Mouse (Mus musculus): ENCODE results near the gene Ece1. TPM values are rescaled to one million over a fixed set of nuclear protein-coding genes. Genes with fewer than 3 reads are reported as not detected.

Ece1 gene
- polyA plus RNA-seq, 1 experiment, result 6.0 TPM

DNA sequence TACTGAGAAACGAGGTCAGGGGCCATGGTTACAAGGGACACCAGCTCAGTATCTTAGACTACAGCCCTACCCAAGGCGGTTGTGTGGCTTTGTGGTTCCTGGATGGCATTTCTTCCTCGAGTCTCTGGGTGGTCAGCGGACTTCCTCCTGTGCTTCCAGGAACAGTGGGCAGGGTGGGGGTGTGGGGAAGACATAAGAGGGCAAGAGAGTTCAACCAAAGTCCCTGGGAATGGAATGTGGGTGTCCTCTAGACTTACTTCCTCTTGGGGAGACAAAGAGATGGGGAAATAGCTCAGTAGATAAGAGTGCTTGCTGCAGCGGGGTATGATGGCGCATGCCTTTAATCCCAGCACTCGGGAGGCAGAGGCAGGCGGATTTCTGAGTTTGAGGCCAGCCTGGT is 9.4 kb downstream of the Ece1 start:
- Histone ChIP-seq H3K36me3 (ENCODE audit: control insufficient read depth, insufficient read depth, low read length) (no peaks in the 10 kb centered on the region), H3K4me3 (ENCODE audit: control insufficient read depth, low read depth, low read length) (no peak overlapping the region), H3K27me3 (ENCODE audit: control insufficient read depth, insufficient read depth, low read length) (no peaks in the 10 kb centered on the region), H3K27ac (ENCODE audit: control insufficient read depth, insufficient read depth, low read depth, low read length) (no peak overlapping the region), H3K4me1 (ENCODE audit: control insufficient read depth, insufficient read depth, low read length) (peaks cover 8% of the 10 kb centered on the region)
- no peak for TF ChIP-seq CTCF (IDR thresholded peaks at IDR 0.05; ENCODE audit: control insufficient read depth, insufficient read depth, insufficient replicate concordance, low read depth, low read length)
- no peak for TF ChIP-seq POLR2A (IDR thresholded peaks at IDR 0.05; ENCODE audit: control insufficient read depth, low read depth, low read length)

DNA sequence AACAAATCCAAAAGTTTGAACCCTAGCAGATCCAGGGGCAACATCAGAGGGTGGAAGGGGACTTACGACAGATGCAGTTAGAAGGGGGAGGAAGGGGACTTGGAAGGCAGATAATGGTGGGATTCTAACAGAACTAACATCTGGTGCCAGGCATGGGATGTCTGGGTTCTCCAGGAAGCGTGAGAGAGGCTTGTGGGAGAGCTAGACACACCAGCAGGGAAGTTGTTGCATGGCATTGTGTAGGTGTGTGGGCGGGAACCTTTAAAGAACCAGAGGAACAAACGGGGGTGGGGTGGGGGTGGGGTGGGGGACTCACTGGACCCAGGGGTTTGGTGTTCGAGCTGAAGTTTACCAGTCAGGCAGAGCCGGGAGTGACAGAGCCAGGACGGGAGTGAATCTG is 12.3 kb downstream of the Ece1 start:
- Histone ChIP-seq H3K4me3 (ENCODE audit: control insufficient read depth, low read depth, low read length) (no peak overlapping the region), H3K27me3 (ENCODE audit: control insufficient read depth, insufficient read depth, low read length) (no peaks in the 10 kb centered on the region), H3K36me3 (ENCODE audit: control insufficient read depth, insufficient read depth, low read length) (no peaks in the 10 kb centered on the region), H3K4me1 (ENCODE audit: control insufficient read depth, insufficient read depth, low read length) (peaks cover 9% of the 10 kb centered on the region), H3K27ac (ENCODE audit: control insufficient read depth, insufficient read depth, low read depth, low read length) (no peak overlapping the region)
- TF ChIP-seq CTCF (IDR thresholded peaks at IDR 0.05; ENCODE audit: control insufficient read depth, insufficient read depth, insufficient replicate concordance, low read depth, low read length) (no peak), POLR2A (IDR thresholded peaks at IDR 0.05; ENCODE audit: control insufficient read depth, low read depth, low read length) (no peak)

DNA sequence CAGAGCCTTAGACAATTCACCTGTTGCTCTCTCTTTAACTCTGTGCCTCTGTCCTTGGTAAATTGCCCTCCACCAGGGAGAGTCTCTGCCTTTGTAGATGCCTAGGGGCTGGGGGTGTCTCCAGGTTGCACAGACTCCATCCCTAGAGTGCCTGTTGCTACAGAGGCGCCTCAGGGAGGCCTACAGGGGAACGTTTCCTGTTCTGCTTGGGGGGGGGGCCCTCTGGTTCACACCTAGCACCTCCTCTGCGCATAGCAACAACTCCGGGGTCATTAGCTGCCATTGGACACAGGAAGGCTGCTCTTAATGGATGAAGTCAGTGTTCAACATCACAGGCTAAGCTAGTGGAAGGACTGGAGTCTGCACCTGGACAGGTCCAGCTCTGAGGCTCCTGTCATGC is 12.8 kb downstream of the Ece1 start:
- TF ChIP-seq CTCF (IDR thresholded peaks at IDR 0.05; ENCODE audit: control insufficient read depth, insufficient read depth, insufficient replicate concordance, low read depth, low read length) (no peak), POLR2A (IDR thresholded peaks at IDR 0.05; ENCODE audit: control insufficient read depth, low read depth, low read length) (no peak)
- H3K27ac ChIP-seq (ENCODE audit: control insufficient read depth, insufficient read depth, low read depth, low read length), result no peak overlapping the region
- H3K36me3 ChIP-seq (ENCODE audit: control insufficient read depth, insufficient read depth, low read length), result no peaks in the 10 kb centered on the region
- H3K27me3 ChIP-seq (ENCODE audit: control insufficient read depth, insufficient read depth, low read length), result no peaks in the 10 kb centered on the region
- peaks cover 9% of the 10 kb centered on the region for H3K4me1 ChIP-seq (ENCODE audit: control insufficient read depth, insufficient read depth, low read length)
- no peak overlapping the region for H3K4me3 ChIP-seq (ENCODE audit: control insufficient read depth, low read depth, low read length)

GRCm38 (mm10) chr4:137875466-137876092 is 13.5 kb downstream of the Ece1 start:
- H3K36me3 ChIP-seq (ENCODE audit: control insufficient read depth, insufficient read depth, low read length), result no peaks in the 10 kb centered on the region
- H3K27me3 ChIP-seq (ENCODE audit: control insufficient read depth, insufficient read depth, low read length), result no peaks in the 10 kb centered on the region
- H3K4me1 ChIP-seq (ENCODE audit: control insufficient read depth, insufficient read depth, low read length), result peaks cover 7% of the 10 kb centered on the region
- H3K4me3 ChIP-seq (ENCODE audit: control insufficient read depth, low read depth, low read length), result no peak overlapping the region
- TF ChIP-seq CTCF (IDR thresholded peaks at IDR 0.05; ENCODE audit: control insufficient read depth, insufficient read depth, insufficient replicate concordance, low read depth, low read length) (no peak), POLR2A (IDR thresholded peaks at IDR 0.05; ENCODE audit: control insufficient read depth, low read depth, low read length) (no peak)
- no peak overlapping the region for H3K27ac ChIP-seq (ENCODE audit: control insufficient read depth, insufficient read depth, low read depth, low read length)

- no peaks in the 10 kb centered on the region for H3K36me3 ChIP-seq (ENCODE audit: control insufficient read depth, insufficient read depth, low read length)
- no peak overlapping the region for H3K27ac ChIP-seq (ENCODE audit: control insufficient read depth, insufficient read depth, low read depth, low read length)
- H3K27me3 ChIP-seq (ENCODE audit: control insufficient read depth, insufficient read depth, low read length), result no peaks in the 10 kb centered on the region
- H3K4me3 ChIP-seq (ENCODE audit: control insufficient read depth, low read depth, low read length), result no peak overlapping the region
- peaks cover 7% of the 10 kb centered on the region for H3K4me1 ChIP-seq (ENCODE audit: control insufficient read depth, insufficient read depth, low read length)
- TF ChIP-seq POLR2A (IDR thresholded peaks at IDR 0.05; ENCODE audit: control insufficient read depth, low read depth, low read length) (no peak), CTCF (IDR thresholded peaks at IDR 0.05; ENCODE audit: control insufficient read depth, insufficient read depth, insufficient replicate concordance, low read depth, low read length) (no peak)
These were observed 14.8 kb downstream of the Ece1 start for GRCm38 (mm10) chr4:137876834-137877233.

DNA sequence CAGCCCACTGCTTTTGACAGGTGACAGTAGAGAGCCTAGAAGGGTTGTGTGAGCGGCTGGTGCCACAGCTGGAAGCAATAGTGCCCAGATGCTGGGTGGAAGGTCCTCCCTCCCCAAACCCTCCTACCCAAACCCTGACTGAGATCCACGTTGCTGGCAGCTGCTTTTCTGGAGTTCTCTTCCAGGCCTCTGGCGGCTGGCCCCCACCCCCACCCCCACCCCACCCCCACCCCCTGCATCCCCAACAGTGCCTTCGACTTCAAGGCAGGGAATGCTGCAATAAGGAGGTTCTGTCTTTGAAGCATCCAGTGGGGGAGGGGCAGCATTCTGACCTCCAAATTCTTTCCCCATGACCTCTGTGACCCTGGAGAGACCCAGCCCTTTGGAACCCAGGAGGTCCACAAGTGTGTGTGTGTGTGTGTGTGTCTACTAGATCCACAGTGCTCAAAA is 15.4 kb downstream of the Ece1 start:
- H3K36me3 ChIP-seq (ENCODE audit: control insufficient read depth, insufficient read depth, low read length), result no peaks in the 10 kb centered on the region
- no peak overlapping the region for H3K4me3 ChIP-seq (ENCODE audit: control insufficient read depth, low read depth, low read length)
- no peaks in the 10 kb centered on the region for H3K27me3 ChIP-seq (ENCODE audit: control insufficient read depth, insufficient read depth, low read length)
- TF ChIP-seq CTCF (IDR thresholded peaks at IDR 0.05; ENCODE audit: control insufficient read depth, insufficient read depth, insufficient replicate concordance, low read depth, low read length) (no peak), POLR2A (IDR thresholded peaks at IDR 0.05; ENCODE audit: control insufficient read depth, low read depth, low read length) (no peak)
- peaks cover 7% of the 10 kb centered on the region for H3K4me1 ChIP-seq (ENCODE audit: control insufficient read depth, insufficient read depth, low read length)
- H3K27ac ChIP-seq (ENCODE audit: control insufficient read depth, insufficient read depth, low read depth, low read length), result no peak overlapping the region

- TF ChIP-seq CTCF (IDR thresholded peaks at IDR 0.05; ENCODE audit: control insufficient read depth, insufficient read depth, insufficient replicate concordance, low read depth, low read length) (no peak), POLR2A (IDR thresholded peaks at IDR 0.05; ENCODE audit: control insufficient read depth, low read depth, low read length) (no peak)
- H3K4me1 ChIP-seq (ENCODE audit: control insufficient read depth, insufficient read depth, low read length), result peaks cover 7% of the 10 kb centered on the region
- no peaks in the 10 kb centered on the region for H3K27me3 ChIP-seq (ENCODE audit: control insufficient read depth, insufficient read depth, low read length)
- no peaks in the 10 kb centered on the region for H3K36me3 ChIP-seq (ENCODE audit: control insufficient read depth, insufficient read depth, low read length)
- H3K4me3 ChIP-seq (ENCODE audit: control insufficient read depth, low read depth, low read length), result no peak overlapping the region
- no peak overlapping the region for H3K27ac ChIP-seq (ENCODE audit: control insufficient read depth, insufficient read depth, low read depth, low read length)
These were observed 17.5 kb downstream of the Ece1 start for GRCm38 (mm10) chr4:137879383-137880156.

All from testis, adult 2 months (tissue).